Mouse (Mus musculus) left cerebral cortex, adult 8-10 months (tissue): ENCODE data around the gene Plekha6. TPM values are rescaled to one million over a fixed set of nuclear protein-coding genes. Genes with fewer than 3 reads are reported as not detected.

Experiments
- DNase-seq, 2 experiments: peaks; one replicate each; pipeline ENCODE4 v3.0.0; 2022; ENCODE audit warnings: low spot score in 2 of 2
- total RNA-seq, 4 experiments: library from RNA; stranded (reverse); gene quantifications; 2 replicates each; pipeline ENCODE4 v1.2.4; 2022

Gene Plekha6
- total RNA-seq, 4 experiments from 2014 or later = 83.6 to 89.6 (median 88.4) TPM

GRCm38 (mm10) chr1:133213901-133214300 lies 49.9 kb downstream of the Plekha6 start:
- no peak for DNase-seq

GRCm38 (mm10) chr1:133214672-133215359 lies 50.8 kb downstream of the Plekha6 start:
- DNase-seq = no peak

DNA sequence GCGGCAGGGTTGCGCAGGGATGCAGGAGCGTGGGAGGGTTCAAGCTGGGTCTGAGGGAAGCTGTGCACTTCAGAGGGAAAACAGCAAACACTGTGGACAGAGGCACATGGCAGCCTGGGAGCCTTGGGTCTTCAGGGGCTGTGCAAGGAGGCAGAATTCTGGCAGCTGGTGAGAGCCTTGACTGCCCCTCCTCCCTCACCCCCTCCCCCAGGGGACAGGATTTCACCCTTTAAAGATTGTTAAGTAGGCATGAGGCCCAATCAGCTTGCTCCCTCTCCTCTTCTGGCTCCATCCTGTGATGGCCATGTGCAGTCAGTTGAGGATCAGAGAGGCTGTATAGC lies 51.3 kb downstream of the Plekha6 start:
- no peak for DNase-seq

GRCm38 (mm10) chr1:133215753-133216152 lies 51.7 kb downstream of the Plekha6 start:
- no peak for DNase-seq

DNA sequence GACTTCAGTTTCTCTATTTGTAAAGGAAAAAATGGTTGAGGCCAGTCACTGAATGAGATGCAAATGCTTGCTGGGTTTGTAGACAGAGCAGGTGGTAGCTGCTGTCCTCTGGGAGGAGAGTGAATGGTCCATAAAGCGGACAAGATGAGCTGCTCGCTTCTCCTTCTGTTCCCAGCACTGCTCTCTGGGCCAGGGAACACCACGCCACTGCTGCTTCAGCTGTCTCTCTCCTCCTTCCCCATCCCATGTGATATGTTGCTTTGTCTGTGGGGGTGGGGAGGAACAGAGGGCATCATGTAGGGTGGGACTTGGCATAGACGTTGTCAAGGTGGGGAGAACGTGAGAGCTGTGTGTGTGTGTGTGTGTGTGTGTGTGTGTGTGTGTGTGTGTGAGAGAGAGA lies 53.0 kb downstream of the Plekha6 start:
- DNase-seq = no peak

- DNase-seq = no peak
These were observed 55.1 kb downstream of the Plekha6 start for GRCm38 (mm10) chr1:133219106-133219505.

GRCm38 (mm10) chr1:133221459-133221858 lies 57.4 kb downstream of the Plekha6 start:
- no peak for DNase-seq

GRCm38 (mm10) chr1:133222445-133222995 lies 58.5 kb downstream of the Plekha6 start:
- no peak for DNase-seq

- no peak for DNase-seq
These were observed 60.7 kb downstream of the Plekha6 start for GRCm38 (mm10) chr1:133224674-133225073.

DNA sequence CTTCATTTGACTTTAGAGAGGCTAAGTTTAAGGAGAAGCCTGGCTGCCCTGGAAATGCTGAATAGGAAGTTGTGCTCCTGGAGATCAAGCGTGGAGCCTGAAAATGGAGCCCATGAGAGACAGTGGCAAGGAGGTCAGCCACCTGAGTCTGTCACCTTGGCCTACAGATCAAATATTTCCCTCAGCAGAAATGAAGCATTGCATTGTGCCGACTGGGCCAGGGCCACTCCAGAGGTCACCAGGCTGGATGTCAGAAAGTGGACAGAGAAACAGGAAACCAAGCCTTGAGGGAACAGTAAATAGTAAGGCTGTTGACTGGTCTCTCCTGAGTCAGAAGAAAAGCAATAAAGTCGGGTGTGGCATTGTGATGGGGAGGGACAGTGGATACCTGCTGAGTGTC lies 61.1 kb downstream of the Plekha6 start:
- DNase-seq = no peak

GRCm38 (mm10) chr1:133225561-133225960 lies 61.6 kb downstream of the Plekha6 start:
- no peak for DNase-seq

- peak in 1 of 2 experiments; percentile 43 for DNase-seq
These were observed 62.1 kb downstream of the Plekha6 start for GRCm38 (mm10) chr1:133225963-133226660.

DNA sequence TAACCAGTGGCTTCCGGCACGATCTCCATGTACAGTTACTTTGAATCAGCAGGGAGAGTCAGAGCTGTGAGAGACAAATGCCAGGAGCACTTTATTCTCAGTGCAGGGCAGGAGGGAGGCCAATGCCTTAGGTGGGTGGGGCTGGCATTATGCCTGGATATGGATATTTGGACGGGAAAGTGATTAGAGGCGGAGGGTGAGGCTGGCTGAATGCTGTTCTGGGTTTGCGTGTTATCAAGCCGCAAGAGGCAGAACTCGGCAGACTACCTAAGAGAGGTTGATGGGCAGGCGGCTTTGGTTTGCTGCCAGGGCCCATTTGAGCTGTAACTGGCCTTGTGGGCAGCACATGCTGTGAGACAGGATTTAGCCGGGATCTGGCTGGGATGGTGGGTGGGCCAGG lies 62.9 kb downstream of the Plekha6 start:
- peak in 1 of 2 experiments; percentile 75 for DNase-seq

DNA sequence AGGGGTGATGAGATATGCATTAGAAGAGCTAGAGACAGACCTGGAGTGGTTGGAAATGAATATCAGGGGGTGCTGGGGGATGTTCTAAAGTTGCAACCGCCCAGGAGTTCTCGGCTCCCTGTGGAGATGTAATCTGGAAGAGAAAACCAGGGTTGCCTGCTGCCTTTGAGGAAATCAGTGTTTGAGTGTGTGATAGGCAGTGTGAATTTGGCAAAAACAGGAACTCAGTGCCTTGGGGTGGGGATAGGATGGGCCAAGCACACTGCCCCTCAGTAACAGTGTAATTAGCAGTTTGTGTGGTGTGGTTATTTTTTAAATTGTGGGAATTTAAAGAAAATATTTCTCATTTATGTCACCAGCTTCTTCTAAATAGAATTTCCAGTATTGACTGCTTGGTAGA lies 63.4 kb downstream of the Plekha6 start:
- no peak for DNase-seq

DNA sequence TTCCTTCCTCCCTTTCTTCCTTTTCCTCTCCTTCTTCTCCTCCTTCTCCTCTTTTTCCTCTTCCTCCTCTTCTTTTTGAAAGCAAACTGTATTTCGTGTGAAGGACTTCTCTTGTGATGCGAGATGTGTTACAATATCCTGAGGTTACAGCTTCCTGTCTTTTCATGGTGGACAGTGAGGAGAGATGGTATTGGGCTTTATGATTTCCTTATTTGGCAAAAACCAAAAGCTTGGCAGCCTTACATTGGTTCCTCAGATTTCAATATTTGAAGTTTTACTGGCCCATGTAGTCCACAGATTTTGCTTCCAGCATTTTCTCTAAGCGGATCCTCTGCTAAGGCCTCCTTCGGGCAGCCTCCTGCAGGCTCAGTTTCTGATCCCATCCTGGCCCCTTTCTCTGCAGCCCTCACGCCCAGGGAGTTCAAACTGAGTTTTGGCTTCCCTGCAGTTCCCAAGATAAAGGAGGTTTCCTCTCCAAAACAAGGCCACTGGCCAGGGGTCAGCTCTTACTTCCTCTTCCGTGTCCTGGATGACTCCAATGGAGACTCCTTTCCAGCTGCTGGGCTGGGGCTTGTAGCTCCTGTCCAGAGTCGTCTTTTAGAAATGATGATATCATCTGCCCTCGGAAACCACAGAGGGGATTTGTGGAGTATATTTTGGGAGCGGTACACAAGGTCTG lies 64.9 kb downstream of the Plekha6 start:
- no peak for DNase-seq

- no peak for DNase-seq
These were observed 67.6 kb downstream of the Plekha6 start for GRCm38 (mm10) chr1:133231523-133232193.

- DNase-seq = no peak
These were observed 71.9 kb downstream of the Plekha6 start for GRCm38 (mm10) chr1:133235909-133236308.

DNA sequence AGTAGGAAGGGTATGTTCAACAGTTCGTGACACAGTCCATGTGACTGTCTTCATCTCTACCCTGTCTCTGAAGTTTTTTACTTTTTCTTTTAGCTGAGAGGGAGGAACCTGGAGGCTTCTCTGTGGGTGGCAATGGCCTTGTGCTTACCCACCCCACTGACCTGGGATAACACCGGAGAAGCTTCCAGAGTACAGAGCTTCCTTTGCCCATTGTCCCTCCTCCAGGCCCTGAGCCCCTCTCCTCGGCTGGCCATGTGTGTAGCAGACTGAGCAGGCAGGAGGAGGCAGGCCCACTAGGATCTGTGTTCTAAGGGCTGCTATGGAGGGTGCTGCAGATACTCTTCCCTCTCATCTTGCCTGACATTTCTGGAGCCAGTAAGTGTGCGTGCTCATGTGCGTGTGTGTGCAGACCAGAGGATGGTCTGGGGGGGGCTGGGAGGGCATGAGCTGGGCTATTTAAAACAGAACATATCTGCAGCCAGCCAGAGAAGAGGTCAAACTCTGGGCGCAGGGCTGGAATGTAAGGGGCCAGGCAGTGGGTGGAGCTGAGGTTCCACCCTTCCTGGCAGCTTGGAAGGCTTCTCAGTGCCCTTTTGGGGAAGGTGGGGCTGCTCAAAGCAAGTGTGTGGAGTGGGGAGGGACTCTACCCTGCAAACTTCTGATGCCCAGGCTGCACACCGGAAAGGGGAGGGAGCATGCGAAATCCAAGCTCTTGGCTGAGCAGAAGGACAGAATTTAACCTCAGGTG lies 72.9 kb downstream of the Plekha6 start:
- DNase-seq = no peak

DNA sequence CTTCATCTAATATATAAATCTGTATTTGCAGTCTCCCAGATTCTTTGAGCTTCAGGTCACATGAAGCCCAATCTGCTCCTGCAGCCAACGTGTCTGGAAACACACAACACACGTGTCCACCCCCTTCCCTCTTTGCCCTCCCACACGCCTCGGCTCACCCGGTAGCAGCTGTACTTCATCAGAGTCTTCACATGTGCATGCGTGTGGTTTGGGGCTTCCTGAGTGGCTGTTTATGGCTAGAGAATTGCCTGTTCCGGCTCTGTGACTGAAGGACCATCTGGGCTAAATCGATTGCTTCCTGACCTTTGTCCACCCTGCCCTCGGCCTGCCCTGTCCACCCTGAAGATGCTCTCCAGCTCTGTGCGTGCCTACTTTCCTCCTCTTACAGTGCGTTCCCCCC lies 73.7 kb downstream of the Plekha6 start:
- DNase-seq = peak in 1 of 2 experiments; percentile 85

DNA sequence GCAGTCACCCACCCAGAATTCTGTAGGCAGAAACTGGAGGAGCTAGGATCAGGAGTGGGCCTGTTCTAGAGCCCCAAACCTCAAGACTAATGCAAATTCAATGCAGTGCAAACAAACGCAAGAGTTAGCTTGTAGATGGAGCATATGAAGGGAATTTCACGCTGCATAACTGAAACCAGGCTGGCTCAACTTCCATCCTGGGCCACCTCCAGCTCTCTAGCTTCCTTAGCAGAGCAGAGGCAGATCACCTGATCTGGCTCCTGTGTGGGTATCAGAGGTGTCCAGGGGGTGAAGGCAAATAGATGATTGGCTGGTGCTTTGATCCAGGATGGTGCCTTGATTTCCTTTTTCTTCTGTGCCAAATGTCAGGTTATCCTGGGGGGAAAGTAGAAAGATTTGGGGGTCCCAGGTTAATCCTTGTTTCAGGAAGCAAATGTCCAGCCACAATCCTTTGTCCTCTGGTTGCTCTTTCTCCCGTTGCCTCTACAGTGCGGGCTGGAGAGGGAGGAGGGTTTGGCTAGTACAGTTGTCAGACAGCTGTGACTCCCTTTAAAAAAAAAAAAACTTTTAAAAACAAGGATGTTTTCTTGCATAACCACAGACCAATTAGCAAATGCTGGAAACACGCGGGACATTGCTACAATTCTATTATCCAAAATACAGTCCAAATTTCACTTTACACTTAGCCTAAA lies 75.3 kb downstream of the Plekha6 start:
- DNase-seq = peak in 1 of 2 experiments; percentile 58
